Mouse (Mus musculus) left cerebral cortex, adult 2 months (tissue): ENCODE results near the gene Sbk3. TPM values are rescaled to one million over a fixed set of nuclear protein-coding genes. Genes with fewer than 3 reads are reported as not detected.
"Not testable (repeated sequence)": the region's sequence is repeated elsewhere in the genome, so short reads cannot be mapped to it uniquely, and the experiment has no call there.

Experiments used
- DNase-seq, 2 experiments: peaks; one replicate each; pipeline ENCODE4 v3.0.0; 2021 to 2022; ENCODE audit warnings: low spot score in 2 of 2, mixed read lengths in 1 of 2; ENCODE audit errors: extremely low spot score in 1 of 2
- H3K27ac ChIP-seq: fragments of 200-600 bp; 2 replicates; pipeline ENCODE4 v1.8.1; 2022
- H3K4me3 ChIP-seq: fragments of 200-600 bp; 2 replicates; pipeline ENCODE4 v1.8.1; 2022
- CTCF ChIP-seq: fragments of 200-600 bp; IDR thresholded peaks from 2 replicates; pipeline ENCODE4 v1.8.1; 2022; ENCODE audit warnings: antibody characterized with exemption, mild to moderate bottlenecking, moderate library complexity
- intact Hi-C: fragments of 180-260 bp; cut with DNase I; formaldehyde crosslinking; loops from one replicate; pipeline ENCODE4 v1.15.1; 2025
- long read RNA-seq, 2 experiments: library from polyadenylated mRNA; stranded (forward); transcript quantifications; one replicate each; pipeline ENCODE4 v2.0.0; 2021; ENCODE audit warnings: borderline mapping rate in 2 of 2
- total RNA-seq, 2 experiments: library from RNA; stranded (reverse); gene quantifications; 2 replicates each; pipeline ENCODE4 v1.2.3; 2021

Sbk3 gene
- 1 to 10 TPM; 1.1 to 1.5 TPM for total RNA-seq
- long read RNA-seq, experiment 1: 0 reads
- long read RNA-seq, experiment 2: 0 reads

DNA sequence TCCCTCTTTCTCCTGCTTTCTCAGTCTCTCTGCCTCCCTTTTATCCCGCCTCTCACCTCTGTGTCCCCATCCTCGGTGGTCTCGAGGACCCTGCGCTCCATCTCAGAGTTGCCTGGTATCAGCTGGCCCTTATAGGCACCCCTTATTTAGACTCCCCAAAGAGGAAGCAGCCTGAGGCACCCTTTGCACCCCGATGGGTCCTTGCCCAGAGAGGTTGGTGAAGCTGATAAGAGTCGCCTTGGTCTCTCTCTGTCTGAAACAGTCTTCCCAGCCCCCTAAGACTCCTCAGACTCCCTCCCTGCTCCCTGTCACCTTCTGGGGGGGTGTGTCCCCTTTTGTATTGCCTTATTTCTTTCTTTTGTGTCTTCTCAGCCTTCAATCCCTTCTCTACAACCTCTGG, at the start of gene Sbk3:
Gene Sbk3 (minus strand): TSS at position 101 of the 400 bp plus-strand sequence.
- no peak within 1 kb of the TSS for H3K27ac ChIP-seq
- intact Hi-C loops: no loop called here
- TF ChIP-seq CTCF: no peak
- DNase-seq: no peak
- no peak within 1 kb of the TSS for H3K4me3 ChIP-seq

- peak overlapping the region; percentile 96 for H3K27ac ChIP-seq
- no peak for DNase-seq
- no peak for TF ChIP-seq CTCF
- H3K4me3 ChIP-seq: peak overlapping the region; percentile 76
- intact Hi-C loops: loop anchor here (2.0 kb wide), 2 partner anchors 16 to 40 kb away; no protein-coding TSS in a partner anchor
Observed at GRCm38 (mm10) chr7:5020685-5021084, 49.7 kb upstream of the Sbk3 start.

GRCm38 (mm10) chr7:5020000-5020681, 49.2 kb upstream of the Sbk3 start, which contains the start of the genes Zfp865 and Ccdc106:
Gene Zfp865 (plus strand): TSS chr7:5020376.
Gene Ccdc106 (plus strand): TSS chr7:5020553.
- Histone ChIP-seq H3K4me3 (peak within 1 kb of the TSS; percentile 76), H3K27ac (peak within 1 kb of the TSS; percentile 96)
- intact Hi-C loops: loop anchor here (2.0 kb wide), 2 partner anchors 17 to 41 kb away; no protein-coding TSS in a partner anchor
- peak; percentile 99 for DNase-seq
- TF ChIP-seq CTCF: no peak; the same call in 1 of the 2 replicates

GRCm38 (mm10) chr7:5019576-5019975, 48.6 kb upstream of the Sbk3 start:
- DNase-seq, intact Hi-C loops: not testable (repeated sequence)
- Histone ChIP-seq H3K4me3 (peak overlapping the region; percentile 76), H3K27ac (peak overlapping the region; percentile 51)

DNA sequence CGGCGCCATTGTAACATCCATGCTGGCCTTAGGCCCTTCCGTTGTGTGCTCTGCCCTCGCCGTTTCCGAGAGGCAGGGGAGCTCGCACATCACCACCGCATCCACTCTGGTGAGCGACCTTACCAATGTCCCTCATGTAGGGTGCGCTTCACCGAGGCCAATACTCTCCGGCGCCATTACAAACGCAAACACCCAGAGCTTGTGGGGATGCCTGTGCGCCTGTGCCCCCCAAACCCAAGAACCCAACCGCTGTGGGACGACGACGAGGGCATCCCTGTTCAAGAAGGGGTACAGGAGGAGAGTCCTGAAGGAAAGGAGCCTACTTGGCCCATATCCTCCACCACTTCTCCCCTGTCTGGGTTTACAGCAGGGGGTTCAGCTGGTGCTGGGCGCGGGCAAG, 47.0 kb upstream of the Sbk3 start:
- H3K4me3 ChIP-seq: no peak overlapping the region
- intact Hi-C loops: no loop called here
- H3K27ac ChIP-seq: no peak overlapping the region
- no peak for TF ChIP-seq CTCF
- DNase-seq: no peak

- no peak overlapping the region for H3K4me3 ChIP-seq
- TF ChIP-seq CTCF: peak; percentile 22
- intact Hi-C loops: no loop called here
Observed at GRCm38 (mm10) chr7:5017352-5017751, 46.4 kb upstream of the Sbk3 start.

DNA sequence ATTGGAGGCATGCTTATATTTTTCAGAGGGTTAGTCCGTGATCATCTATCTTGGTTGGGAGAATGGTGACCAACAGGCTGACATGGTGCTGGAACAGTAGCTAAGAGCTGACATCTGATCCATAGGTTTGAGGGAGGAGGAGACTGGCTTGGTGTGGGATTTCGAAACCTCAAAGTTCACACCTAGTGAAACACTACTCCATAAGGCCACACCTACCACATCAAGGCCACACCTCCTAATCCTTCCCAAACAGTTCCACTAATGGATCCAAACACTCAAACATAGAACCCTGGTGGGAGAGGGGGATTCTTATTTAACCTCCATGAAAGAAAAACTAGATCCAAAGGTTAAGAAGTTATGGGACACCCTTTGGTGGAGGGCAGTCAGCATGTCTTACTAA, 46.0 kb upstream of the Sbk3 start:
- no peak for TF ChIP-seq CTCF
- no peak overlapping the region for H3K4me3 ChIP-seq
- intact Hi-C loops: no loop called here
- no peak for DNase-seq
- no peak overlapping the region for H3K27ac ChIP-seq

More at GRCm38 (mm10) chr7:5017352-5017751, 46.4 kb upstream of the Sbk3 start:
- no peak for DNase-seq
- no peak overlapping the region for H3K27ac ChIP-seq

- DNase-seq: no peak
- Histone ChIP-seq H3K4me3 (peak overlapping the region; percentile 95), H3K27ac (peak overlapping the region; percentile 97)
- no peak for TF ChIP-seq CTCF
- intact Hi-C loops: no loop called here
Observed at GRCm38 (mm10) chr7:5016057-5016456, 45.1 kb upstream of the Sbk3 start.

- DNase-seq: peak; percentile 84 to 93
- intact Hi-C loops: loop anchor here (2.0 kb wide), 1 partner anchor 23 kb away; the partner anchor contains the start of gene Zfp784
- Histone ChIP-seq H3K4me3 (peak within 1 kb of the TSS; percentile 95), H3K27ac (peak within 1 kb of the TSS; percentile 99)
- no peak; the same call in 1 of the 2 replicates for TF ChIP-seq CTCF
Observed at GRCm38 (mm10) chr7:5015118-5016001, 44.4 kb upstream of the Sbk3 start, which contains the start of gene Gm44973. Gene Gm44973 (plus strand): TSS chr7:5015496.

DNA sequence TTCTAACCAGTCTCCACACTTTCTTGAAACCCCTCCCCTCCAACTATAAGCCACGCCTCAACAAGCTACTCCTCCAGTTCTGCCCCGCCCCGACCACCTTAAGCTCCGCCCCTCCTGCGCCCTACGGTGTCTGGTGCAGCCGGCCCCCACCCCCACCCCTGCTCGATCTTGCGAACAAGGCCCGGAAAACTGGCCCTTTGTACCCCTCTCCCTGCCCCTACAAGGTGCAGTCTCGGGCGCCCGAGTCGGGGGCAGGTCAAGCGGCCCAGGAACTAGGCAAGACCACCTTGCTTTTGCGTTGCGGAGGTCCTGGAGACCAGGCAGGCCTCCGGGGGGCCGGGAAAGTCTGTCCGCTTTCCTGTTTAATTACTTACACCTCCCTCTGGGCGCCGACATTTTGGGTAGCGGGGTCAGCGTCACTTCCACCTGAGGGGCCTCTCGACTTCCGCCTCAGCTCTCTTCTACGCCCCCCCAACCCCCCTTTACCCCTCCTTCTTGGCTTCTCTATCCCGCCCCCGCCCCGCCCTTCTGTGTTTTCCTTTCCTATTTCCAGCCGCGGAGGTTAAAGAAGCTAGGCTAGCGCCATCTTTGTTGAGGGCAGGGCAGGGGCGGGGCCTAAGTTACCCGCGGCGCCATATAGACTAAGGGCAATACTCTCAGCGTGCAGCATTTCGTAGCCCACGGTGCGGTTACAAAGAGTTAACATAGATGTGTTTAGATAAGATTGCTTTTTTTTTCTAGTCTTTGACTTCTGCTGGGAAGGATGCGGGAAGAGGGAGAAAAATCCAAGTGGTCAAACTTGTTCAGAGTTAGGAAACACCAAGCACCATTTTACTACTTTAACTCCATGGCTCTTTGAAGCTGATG, 43.5 kb upstream of the Sbk3 start, which contains the start of the genes Zfp524 and Fiz1:
Gene Zfp524 (plus strand): TSS at position 165 of the 867 bp plus-strand sequence.
Gene Fiz1 (minus strand): TSS at position 447 of the 867 bp plus-strand sequence.
- intact Hi-C loops: loop anchor here (1.0 to 2.0 kb wide), 2 partner anchors 18 to 24 kb away; partner anchors contain the start of genes Zfp579 and Zfp784
- H3K4me3 ChIP-seq: peak within 1 kb of the TSS; percentile 95

More for the DNA sequence above, 43.5 kb upstream of the Sbk3 start, which contains the start of the genes Zfp524 and Fiz1:
- peak; percentile 95 to 97 for DNase-seq
- H3K27ac ChIP-seq: peak within 1 kb of the TSS; percentile 99
- no peak; the same call in 1 of the 2 replicates for TF ChIP-seq CTCF
